Mouse (Mus musculus): ENCODE data around the gene Mctp2. TPM values are rescaled to one million over a fixed set of nuclear protein-coding genes. Genes with fewer than 3 reads are reported as not detected.

Gene Mctp2
- polyA plus RNA-seq, 1 experiment from 2014 or later = 0.24 TPM

DNA sequence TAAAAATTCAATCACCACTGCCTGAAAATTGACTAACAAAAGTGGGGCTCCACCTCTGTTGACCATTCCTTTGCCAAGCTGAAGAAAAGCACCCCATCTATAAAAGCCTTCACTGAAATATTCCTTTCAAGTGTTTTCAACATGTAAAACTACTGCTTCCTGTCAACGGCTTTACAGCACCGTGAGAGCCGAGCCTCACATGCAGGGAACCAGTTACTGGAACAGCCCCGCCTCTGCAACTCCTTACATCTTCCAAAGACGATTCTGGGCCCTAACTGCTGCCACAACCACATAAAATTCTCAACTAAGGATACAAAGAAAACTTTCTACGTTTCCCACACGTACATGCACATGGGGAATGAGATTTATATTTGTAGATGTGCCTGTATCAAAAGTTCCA is 88.4 kb downstream of the Mctp2 start:
- 53% methylated on average over 7 of the region's 7 CpGs for WGBS
- no peak overlapping the region for H3K9ac ChIP-seq (replicated peaks; ENCODE audit: low read depth, low read length)
- ATAC-seq = no peak

DNA sequence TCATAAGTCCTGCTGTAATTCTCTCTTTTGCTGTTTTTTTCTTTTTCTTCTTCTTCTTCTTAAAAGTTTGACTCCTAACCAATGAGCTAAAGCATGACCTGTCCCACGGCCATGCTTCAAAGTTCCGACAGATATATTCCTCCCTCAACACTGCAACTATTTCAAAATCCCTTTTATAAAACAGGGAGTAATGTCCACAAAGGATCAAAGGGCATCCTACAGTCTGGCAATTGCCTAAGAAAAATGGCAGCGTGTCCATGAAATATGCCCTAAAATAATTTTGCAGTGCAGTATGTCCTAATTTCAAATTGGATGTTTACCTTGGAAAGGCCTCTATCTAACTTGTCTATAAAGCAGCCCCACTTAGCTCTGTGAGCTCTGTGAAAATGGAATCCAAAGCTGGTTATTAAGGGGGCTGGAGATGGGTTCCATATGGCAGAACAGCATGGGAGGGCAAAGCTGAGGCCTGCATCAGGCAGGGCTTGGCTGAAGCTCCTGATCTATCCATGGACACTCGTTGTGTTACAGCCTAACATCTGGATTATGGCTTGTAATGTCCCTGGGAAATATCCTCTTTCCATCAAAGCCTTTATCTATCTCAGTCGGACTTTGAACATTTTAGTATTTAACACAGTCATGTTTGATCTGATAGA is 90.7 kb downstream of the Mctp2 start:
- no peak for ATAC-seq
- Histone ChIP-seq H3K9ac (replicated peaks; ENCODE audit: low read depth, low read length) (no peak overlapping the region), H3K27ac (ENCODE audit: low read length) (no peak overlapping the region), H3K4me3 (replicated peaks; ENCODE audit: low read length) (no peak overlapping the region), H3K4me1 (replicated peaks; ENCODE audit: control insufficient read depth, insufficient read depth, low read length) (no peaks in the 10 kb centered on the region), H3K27me3 (replicated peaks; ENCODE audit: control insufficient read depth, insufficient read depth, low read length) (no peaks in the 10 kb centered on the region), H3K9me3 (ENCODE audit: control insufficient read depth, low read length) (no peaks in the 10 kb centered on the region), H3K36me3 (ENCODE audit: control insufficient read depth, insufficient read depth) (no peaks in the 10 kb centered on the region), H3K4me2 (ENCODE audit: low read length) (no peak overlapping the region)
- 87% methylated on average over 5 of the region's 5 CpGs for WGBS

More for the DNA sequence above, 88.4 kb downstream of the Mctp2 start:
- Histone ChIP-seq H3K36me3 (ENCODE audit: control insufficient read depth, insufficient read depth) (no peaks in the 10 kb centered on the region), H3K4me1 (replicated peaks; ENCODE audit: control insufficient read depth, insufficient read depth, low read length) (no peaks in the 10 kb centered on the region), H3K4me3 (replicated peaks; ENCODE audit: low read length) (no peak overlapping the region), H3K27me3 (replicated peaks; ENCODE audit: control insufficient read depth, insufficient read depth, low read length) (no peaks in the 10 kb centered on the region), H3K27ac (ENCODE audit: low read length) (no peak overlapping the region), H3K4me2 (ENCODE audit: low read length) (no peak overlapping the region), H3K9me3 (ENCODE audit: control insufficient read depth, low read length) (no peaks in the 10 kb centered on the region)

DNA sequence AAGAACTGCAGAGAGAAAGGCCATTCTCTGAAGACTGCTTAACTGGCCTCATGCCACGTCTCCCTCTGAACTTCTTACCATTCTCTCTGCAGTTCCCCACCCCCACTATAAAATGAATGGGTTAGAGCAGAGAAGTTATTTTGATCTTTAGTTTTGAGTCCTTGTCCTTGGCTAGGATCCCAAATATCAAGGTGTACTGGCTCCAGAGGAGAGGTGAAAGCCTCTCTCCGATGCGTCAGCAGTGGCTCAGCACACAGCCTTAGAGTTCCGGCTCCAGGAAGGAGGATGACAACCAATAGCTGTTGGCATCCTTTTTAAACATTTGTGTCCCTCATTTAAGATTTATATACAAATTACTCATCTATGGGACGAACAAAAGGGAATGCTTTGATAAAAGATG is 96.2 kb downstream of the Mctp2 start:
- no peaks in the 10 kb centered on the region for H3K9me3 ChIP-seq (ENCODE audit: control insufficient read depth, low read length)
- H3K27me3 ChIP-seq (replicated peaks; ENCODE audit: control insufficient read depth, insufficient read depth, low read length) = no peaks in the 10 kb centered on the region
- no peak overlapping the region for H3K9ac ChIP-seq (replicated peaks; ENCODE audit: low read depth, low read length)
- H3K4me2 ChIP-seq (ENCODE audit: low read length) = no peak overlapping the region
- no peak overlapping the region for H3K4me3 ChIP-seq (replicated peaks; ENCODE audit: low read length)
- no peak for ATAC-seq
- H3K27ac ChIP-seq (ENCODE audit: low read length) = no peak overlapping the region
- no peaks in the 10 kb centered on the region for H3K36me3 ChIP-seq (ENCODE audit: control insufficient read depth, insufficient read depth)
- WGBS = 75% methylated on average over 5 of the region's 5 CpGs
- no peaks in the 10 kb centered on the region for H3K4me1 ChIP-seq (replicated peaks; ENCODE audit: control insufficient read depth, insufficient read depth, low read length)

DNA sequence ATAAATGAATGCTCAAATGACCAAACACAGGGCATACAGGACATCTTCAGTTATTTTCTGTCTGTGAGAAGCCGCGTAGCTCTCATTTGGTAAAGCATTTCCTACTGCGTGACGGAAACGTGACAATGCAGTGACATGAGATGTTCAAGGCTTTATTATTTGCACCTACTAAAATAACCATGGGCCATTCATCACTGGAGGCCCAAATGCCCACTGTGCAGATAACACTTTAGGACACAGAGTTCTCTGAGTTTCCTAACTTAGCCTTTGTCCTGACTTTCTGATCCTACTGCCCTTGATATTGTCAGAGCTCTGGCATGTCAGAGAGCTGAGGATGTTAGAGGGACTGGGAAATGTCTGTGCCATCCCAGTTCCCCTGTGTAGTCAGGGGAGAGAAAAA is 97.1 kb downstream of the Mctp2 start:
- ATAC-seq = no peak
- Histone ChIP-seq H3K4me3 (replicated peaks; ENCODE audit: low read length) (no peak overlapping the region), H3K4me1 (replicated peaks; ENCODE audit: control insufficient read depth, insufficient read depth, low read length) (no peaks in the 10 kb centered on the region), H3K9me3 (ENCODE audit: control insufficient read depth, low read length) (no peaks in the 10 kb centered on the region), H3K36me3 (ENCODE audit: control insufficient read depth, insufficient read depth) (no peaks in the 10 kb centered on the region), H3K27ac (ENCODE audit: low read length) (no peak overlapping the region), H3K9ac (replicated peaks; ENCODE audit: low read depth, low read length) (no peak overlapping the region), H3K4me2 (ENCODE audit: low read length) (no peak overlapping the region), H3K27me3 (replicated peaks; ENCODE audit: control insufficient read depth, insufficient read depth, low read length) (no peaks in the 10 kb centered on the region)
- 93% methylated on average over 5 of the region's 5 CpGs for WGBS

DNA sequence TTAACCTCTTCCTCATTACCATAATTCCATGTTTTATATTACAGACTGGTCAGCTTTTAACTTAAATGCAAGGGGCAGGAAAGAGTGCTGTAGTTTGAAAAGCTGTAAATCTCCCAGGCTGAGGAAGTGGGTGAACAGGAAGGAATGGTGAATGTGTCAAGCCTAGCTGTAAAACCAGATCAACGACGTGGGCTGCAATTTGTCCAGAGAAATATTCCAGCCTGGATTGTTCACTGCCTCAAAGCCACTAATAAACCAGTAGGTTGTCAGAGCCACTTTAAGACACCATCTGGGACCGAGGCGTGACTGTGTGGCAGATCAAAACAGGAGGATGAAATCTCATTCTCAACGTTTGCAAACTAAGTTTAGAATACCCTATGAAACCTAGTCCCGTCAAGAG is 99.6 kb downstream of the Mctp2 start:
- no peaks in the 10 kb centered on the region for H3K9me3 ChIP-seq (ENCODE audit: control insufficient read depth, low read length)
- H3K27ac ChIP-seq (ENCODE audit: low read length) = no peak overlapping the region
- H3K9ac ChIP-seq (replicated peaks; ENCODE audit: low read depth, low read length) = no peak overlapping the region
- no peak for ATAC-seq
- WGBS = 80% methylated on average over 6 of the region's 6 CpGs
- no peaks in the 10 kb centered on the region for H3K27me3 ChIP-seq (replicated peaks; ENCODE audit: control insufficient read depth, insufficient read depth, low read length)
- H3K36me3 ChIP-seq (ENCODE audit: control insufficient read depth, insufficient read depth) = no peaks in the 10 kb centered on the region
- peaks cover 3% of the 10 kb centered on the region; the same call in 1 of the 2 replicates for H3K4me1 ChIP-seq (replicated peaks; ENCODE audit: control insufficient read depth, insufficient read depth, low read length)
- H3K4me2 ChIP-seq (ENCODE audit: low read length) = no peak overlapping the region
- H3K4me3 ChIP-seq (replicated peaks; ENCODE audit: low read length) = no peak overlapping the region

DNA sequence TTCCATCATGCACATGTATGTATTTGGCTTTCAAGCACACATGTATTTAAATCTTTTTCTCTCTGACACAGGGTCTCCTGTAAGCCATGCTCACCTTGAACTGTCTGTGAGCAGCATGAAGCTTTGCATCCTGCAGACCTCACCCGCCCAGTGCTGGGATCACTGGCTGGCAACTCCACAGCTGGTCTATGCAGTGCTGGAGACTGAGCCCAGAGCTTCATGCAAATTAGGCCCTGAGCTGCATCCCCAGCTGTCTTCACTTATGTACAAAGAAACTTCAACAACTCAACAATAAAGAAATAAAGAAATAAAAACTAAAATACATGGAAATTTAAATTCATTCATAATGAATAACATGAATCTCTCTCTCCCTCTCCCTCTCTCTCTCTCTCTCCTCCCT is 110.7 kb downstream of the Mctp2 start:
- 65% methylated on average over 1 of the region's 1 CpGs for WGBS
- no peak overlapping the region for H3K4me3 ChIP-seq (replicated peaks; ENCODE audit: low read length)
- no peaks in the 10 kb centered on the region for H3K36me3 ChIP-seq (ENCODE audit: control insufficient read depth, insufficient read depth)
- no peak overlapping the region for H3K4me2 ChIP-seq (ENCODE audit: low read length)
- H3K9ac ChIP-seq (replicated peaks; ENCODE audit: low read depth, low read length) = no peak overlapping the region
- H3K4me1 ChIP-seq (replicated peaks; ENCODE audit: control insufficient read depth, insufficient read depth, low read length) = no peaks in the 10 kb centered on the region
- peak; percentile 87 for ATAC-seq
- H3K27ac ChIP-seq (ENCODE audit: low read length) = no peak overlapping the region
- no peaks in the 10 kb centered on the region for H3K27me3 ChIP-seq (replicated peaks; ENCODE audit: control insufficient read depth, insufficient read depth, low read length)
- H3K9me3 ChIP-seq (ENCODE audit: control insufficient read depth, low read length) = no peaks in the 10 kb centered on the region

- H3K27ac ChIP-seq (ENCODE audit: low read length) = no peak overlapping the region
- no peaks in the 10 kb centered on the region for H3K4me1 ChIP-seq (replicated peaks; ENCODE audit: control insufficient read depth, insufficient read depth, low read length)
- ATAC-seq = no peak
- no peak overlapping the region for H3K4me2 ChIP-seq (ENCODE audit: low read length)
- no peak overlapping the region for H3K4me3 ChIP-seq (replicated peaks; ENCODE audit: low read length)
- no peak overlapping the region for H3K9ac ChIP-seq (replicated peaks; ENCODE audit: low read depth, low read length)
- no peaks in the 10 kb centered on the region for H3K36me3 ChIP-seq (ENCODE audit: control insufficient read depth, insufficient read depth)
- 71% methylated on average over 1 of the region's 1 CpGs for WGBS
- no peaks in the 10 kb centered on the region for H3K9me3 ChIP-seq (ENCODE audit: control insufficient read depth, low read length)
- H3K27me3 ChIP-seq (replicated peaks; ENCODE audit: control insufficient read depth, insufficient read depth, low read length) = no peaks in the 10 kb centered on the region
Measured at GRCm38 (mm10) chr7:72193304-72193703, 113.1 kb downstream of the Mctp2 start.

DNA sequence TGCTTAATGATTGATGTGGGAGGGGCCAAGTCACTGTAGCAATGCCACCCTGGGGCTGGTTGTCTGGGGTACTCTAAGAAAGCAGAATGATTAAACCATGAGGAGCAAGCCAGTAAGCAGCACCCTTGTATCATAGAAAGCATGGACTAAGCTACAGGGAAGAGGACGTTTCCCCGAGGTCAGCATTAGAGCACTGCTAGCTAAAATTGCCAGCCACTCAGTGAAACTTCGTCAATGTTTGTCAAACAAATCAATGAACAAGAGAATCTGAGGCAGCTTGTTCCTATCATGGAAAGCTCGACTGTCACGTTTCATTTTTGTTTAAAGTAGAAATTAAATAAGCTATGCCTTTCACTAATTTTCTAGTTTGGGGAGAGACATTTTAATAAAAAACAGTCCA is 124.8 kb downstream of the Mctp2 start:
- H3K9me3 ChIP-seq (ENCODE audit: control insufficient read depth, low read length) = no peaks in the 10 kb centered on the region
- no peak for ATAC-seq
- no peak overlapping the region for H3K9ac ChIP-seq (replicated peaks; ENCODE audit: low read depth, low read length)
- H3K36me3 ChIP-seq (ENCODE audit: control insufficient read depth, insufficient read depth) = no peaks in the 10 kb centered on the region
- no peaks in the 10 kb centered on the region for H3K27me3 ChIP-seq (replicated peaks; ENCODE audit: control insufficient read depth, insufficient read depth, low read length)
- H3K4me3 ChIP-seq (replicated peaks; ENCODE audit: low read length) = no peak overlapping the region
- 79% methylated on average over 5 of the region's 5 CpGs for WGBS
- H3K4me1 ChIP-seq (replicated peaks; ENCODE audit: control insufficient read depth, insufficient read depth, low read length) = no peaks in the 10 kb centered on the region
- H3K27ac ChIP-seq (ENCODE audit: low read length) = no peak overlapping the region
- no peak overlapping the region for H3K4me2 ChIP-seq (ENCODE audit: low read length)

DNA sequence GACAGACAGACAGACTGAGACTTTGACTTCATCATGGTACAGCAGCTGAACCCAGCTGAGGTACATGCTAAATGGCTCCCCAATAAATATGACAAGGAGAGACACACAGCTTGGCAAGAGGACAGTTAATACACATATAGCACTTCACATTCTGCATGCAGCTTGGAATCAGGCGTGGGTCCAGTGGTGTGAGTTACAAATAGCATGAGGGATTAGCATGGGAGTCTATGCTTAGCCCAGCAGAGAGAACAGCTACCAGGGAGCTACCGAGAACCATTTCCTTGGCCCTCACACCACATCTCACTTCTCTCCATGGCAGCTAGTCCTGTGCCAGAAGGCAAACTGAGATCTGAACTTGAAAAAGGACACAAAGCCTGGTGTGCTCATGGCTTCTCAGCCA is 137.1 kb downstream of the Mctp2 start:
- H3K9ac ChIP-seq (replicated peaks; ENCODE audit: low read depth, low read length) = no peak overlapping the region
- H3K4me3 ChIP-seq (replicated peaks; ENCODE audit: low read length) = no peak overlapping the region
- WGBS = 65% methylated on average over 2 of the region's 2 CpGs
- H3K4me2 ChIP-seq (ENCODE audit: low read length) = no peak overlapping the region
- H3K9me3 ChIP-seq (ENCODE audit: control insufficient read depth, low read length) = no peaks in the 10 kb centered on the region
- H3K27me3 ChIP-seq (replicated peaks; ENCODE audit: control insufficient read depth, insufficient read depth, low read length) = no peaks in the 10 kb centered on the region
- no peak for ATAC-seq
- H3K4me1 ChIP-seq (replicated peaks; ENCODE audit: control insufficient read depth, insufficient read depth, low read length) = no peaks in the 10 kb centered on the region
- no peak overlapping the region for H3K27ac ChIP-seq (ENCODE audit: low read length)
- no peaks in the 10 kb centered on the region for H3K36me3 ChIP-seq (ENCODE audit: control insufficient read depth, insufficient read depth)

Measured in forebrain, embryonic 16.5 days (tissue).